Mouse (Mus musculus) heart, postnatal 25 days (tissue): Measurements from ENCODE around the gene Slc39a7. TPM values are rescaled to one million over a fixed set of nuclear protein-coding genes. Genes with fewer than 3 reads are reported as not detected.
A peak's percentile ranks its signal among the peaks of the same experiment; 100 is the strongest.
"Not testable (repeated sequence)": the region's sequence is repeated elsewhere in the genome, so short reads cannot be mapped to it uniquely, and the experiment has no call there.

ENCODE experiments used
- DNase-seq: peaks from one replicate; pipeline ENCODE4 v3.0.0; 2022; ENCODE audit warnings: low spot score
- intact Hi-C: fragments of 180-260 bp; cut with DNase I; formaldehyde crosslinking; loops from one replicate; pipeline ENCODE4 v1.15.1; 2025
- total RNA-seq, 2 experiments: library from RNA; stranded (reverse); gene quantifications; 2 replicates each; pipeline ENCODE4 v1.2.3; 2021

Gene Slc39a7
- total RNA-seq, 2 experiments from 2014 or later, result 60.4 to 61.3 TPM

DNA sequence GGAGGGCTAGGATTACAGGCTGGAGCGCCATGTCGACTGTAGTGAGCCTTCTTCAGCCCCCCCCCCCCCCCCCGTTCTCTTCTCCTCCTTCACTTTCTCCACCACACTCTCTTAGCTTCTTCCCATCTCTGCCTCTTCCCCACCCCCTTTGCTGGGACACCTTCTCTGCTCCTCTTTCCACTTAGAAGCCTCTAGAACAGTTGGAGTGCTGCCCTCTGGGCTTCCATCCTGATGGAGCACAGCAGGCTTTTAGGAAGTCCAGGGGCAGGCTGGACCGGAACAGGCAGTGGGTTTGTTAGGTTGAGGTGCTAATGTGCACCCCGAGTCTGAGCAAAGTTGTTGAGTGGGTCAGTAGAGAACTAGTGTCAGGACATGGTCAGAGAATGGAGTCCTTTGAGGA is 21.3 kb downstream of the Slc39a7 start:
- DNase-seq, result no peak
- intact Hi-C loops, result no loop called here

DNA sequence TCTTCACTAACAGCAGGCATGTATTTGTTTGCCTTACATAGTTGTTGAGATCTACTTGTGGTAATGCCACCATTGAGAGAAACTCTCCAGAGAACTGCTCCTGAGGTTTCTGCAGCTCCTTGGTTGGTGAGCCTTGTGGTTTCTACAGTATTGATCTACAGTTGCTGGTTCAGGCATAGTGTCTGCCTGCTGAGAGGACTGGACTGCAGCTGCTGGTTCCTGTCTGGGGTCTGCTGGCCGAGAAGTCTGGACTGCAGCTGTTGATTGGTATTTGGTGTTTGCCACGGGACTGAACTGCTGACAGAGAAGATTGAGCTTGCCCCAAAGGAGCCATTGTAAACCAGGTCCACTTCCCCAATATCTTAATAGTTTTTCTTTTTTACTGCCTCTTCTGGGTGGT is 24.9 kb downstream of the Slc39a7 start:
- intact Hi-C loops, result no loop called here
- no peak for DNase-seq

DNA sequence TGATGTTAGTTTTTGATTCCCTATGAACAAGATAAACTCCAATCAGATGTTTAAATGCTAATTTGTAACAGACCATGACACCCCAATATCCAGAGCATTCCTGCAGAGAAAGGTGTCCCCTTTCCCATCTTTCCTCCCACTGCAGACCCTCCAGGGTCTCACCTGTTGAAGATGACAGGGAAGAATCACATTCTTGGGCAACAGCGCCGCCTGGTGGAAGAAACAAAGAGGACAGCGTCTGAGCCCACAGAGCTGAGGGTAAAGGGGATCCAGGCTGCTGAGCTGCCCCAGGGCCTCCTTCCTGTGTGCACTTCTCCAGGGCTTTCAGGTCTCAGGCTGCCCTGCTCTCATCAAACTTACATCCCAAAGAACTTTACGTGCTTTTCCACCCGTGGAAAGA is 28.1 kb downstream of the Slc39a7 start:
- intact Hi-C loops, result no loop called here
- no peak for DNase-seq

DNA sequence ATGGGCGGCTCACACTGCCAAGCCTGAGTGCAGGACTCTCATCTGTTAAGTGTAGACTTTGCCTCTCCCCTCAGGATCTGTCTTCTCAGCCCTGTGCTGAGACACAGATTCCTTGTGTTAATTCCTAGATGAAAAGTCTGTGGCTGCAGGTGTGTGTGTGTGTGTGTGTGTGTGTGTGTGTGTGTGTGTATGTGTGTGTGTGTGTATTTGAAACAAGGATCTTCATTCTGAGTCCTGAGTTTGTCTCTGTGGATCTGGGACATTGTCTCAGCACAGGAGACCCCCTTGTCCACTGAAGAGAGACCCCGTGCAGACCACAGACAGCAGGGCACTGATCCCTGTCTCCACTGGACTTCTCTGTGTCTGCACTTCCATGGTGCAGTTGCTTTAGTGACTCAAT is 30.7 kb downstream of the Slc39a7 start:
- DNase-seq, intact Hi-C loops: not testable (repeated sequence)

DNA sequence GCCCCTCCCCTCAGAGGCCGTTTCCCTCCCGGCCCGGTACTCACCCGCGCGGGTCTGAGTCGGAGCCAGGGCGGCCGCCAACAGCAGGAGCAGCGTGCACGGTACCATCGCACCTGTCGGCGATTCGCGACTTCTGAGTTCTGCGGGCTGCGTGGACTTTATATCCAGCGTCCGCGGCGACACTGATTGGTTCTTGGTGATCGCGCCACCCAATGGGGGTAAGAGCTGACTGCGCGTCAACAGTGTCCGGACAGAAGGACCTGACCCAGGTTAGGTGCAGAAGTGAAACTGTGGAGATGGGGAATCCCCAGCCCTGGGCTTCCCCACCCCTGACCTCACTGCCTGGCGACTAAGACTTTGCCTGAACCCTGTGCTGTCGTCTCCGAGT is 31.3 kb downstream of the Slc39a7 start, which contains the start of gene H2-K1:
TSS of gene H2-K1 (minus strand) at position 198 of the 388 bp plus-strand sequence.
- peak; percentile 89 for DNase-seq
- intact Hi-C loops, result no loop called here

DNA sequence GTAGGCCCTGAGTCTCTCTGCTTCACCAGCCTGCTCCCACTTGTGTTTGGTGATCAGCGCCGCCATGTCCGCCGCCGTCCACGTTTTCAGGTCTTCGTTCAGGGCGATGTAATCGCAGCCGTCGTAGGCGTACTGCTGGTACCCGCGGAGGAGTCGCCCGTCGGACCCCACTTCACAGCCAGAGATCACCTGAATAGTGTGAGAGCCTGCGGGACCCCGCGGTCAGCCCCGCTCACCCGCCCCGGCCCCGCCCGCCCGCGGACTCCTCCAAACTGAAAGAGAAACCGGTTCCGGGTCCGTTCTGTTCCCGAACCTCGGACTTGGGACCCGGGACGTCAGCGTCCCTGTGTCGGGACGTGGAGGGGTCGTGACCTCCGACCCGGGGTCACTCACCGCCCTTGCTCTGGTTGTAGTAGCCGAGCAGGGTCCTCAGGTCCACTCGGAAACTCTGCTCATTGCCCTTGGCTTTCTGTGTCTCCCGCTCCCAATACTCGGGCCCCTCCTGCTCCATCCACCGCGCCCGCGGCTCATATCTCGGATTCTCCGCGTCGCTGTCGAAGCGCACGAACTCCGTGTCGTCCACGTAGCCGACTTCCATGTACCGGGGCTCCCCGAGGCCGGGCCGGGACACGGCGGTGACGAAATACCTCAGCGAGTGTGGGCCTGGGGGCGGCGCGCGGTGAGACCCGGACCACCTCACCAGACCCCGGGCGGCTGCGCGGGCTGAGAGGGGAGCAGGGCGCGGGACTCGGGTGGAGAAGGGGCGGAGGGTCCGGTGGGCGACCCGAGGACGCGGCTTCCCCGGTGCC is 31.9 kb downstream of the Slc39a7 start:
- no peak for DNase-seq
- intact Hi-C loops, result no loop called here

DNA sequence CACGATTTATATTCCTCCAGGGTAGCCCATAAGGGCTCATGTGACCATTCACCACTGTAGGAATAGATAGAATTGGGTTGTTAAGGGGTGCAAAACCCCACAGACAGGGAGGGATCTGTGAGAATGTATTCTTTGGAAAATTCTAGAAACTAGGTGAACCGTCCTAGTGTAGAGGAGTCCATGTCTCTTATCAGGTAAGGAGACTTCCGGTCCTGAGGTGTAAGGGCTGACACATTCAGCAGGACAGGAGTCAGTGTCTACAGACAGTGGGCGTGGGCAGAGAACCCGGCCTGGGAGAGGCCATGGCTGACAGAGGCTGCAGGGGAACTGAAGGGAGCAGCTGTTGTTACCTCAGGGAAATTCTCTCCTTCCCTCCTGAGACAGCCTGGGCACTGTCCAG is 32.8 kb downstream of the Slc39a7 start:
- intact Hi-C loops, DNase-seq: not testable (repeated sequence)

DNA sequence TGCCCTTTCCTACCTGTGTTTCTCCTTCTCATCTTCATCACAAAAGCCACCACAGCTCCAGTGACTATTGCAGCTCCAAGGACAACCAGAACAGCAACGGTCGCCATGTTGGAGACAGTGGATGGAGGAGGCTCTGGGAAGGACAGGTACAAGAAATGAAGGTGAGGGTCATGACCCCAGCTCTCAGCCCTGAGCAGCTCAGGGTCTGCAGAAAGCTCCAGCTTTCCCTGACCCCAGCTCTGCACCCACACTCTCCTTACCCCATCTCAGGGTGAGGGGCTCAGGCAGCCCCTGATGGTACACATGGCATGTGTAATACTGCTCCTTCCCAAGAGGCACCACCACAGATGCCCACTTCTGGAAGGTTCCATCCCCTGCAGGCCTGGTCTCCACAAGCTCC is 34.5 kb downstream of the Slc39a7 start:
- DNase-seq, intact Hi-C loops: not testable (repeated sequence)

DNA sequence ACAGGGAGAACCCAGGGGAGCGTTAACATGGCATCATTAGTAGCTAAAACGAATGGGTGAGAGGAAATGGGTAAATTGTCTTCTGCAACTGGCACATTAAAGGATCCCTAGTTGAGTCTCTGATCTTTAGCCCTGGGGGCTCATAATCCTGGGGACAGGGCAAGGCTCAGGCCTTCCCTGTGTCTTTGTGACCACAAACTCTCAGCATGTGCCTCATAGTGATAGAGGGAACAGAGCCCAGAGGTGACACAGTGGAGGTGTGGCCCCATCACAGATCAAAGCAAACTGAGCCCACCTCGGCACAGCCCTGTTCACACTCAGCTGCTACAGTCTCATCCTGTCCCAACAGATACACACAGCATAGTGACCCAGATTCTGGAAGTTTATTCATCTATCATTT is 35.8 kb downstream of the Slc39a7 start:
- no peak for DNase-seq
- intact Hi-C loops, result no loop called here

DNA sequence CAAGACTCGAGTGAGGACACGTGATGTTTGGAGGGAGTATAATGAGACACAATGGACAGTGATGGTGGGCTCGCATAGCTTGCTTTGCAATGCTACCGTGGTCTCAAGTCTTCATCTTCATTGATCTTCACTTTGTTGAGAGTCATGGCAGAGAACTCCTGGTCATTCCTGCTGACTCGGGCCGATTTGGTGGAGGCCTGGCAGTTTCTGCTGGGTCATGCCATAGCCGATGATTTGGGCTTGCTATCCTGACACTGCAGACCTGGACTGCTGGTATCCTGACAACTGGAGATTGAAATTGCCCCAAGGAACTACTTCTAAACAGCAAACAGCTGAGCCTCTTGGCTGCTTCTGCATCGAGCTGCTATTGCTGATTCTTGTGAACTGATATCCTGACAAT is 36.5 kb downstream of the Slc39a7 start:
- no peak for DNase-seq
- intact Hi-C loops, result no loop called here

DNA sequence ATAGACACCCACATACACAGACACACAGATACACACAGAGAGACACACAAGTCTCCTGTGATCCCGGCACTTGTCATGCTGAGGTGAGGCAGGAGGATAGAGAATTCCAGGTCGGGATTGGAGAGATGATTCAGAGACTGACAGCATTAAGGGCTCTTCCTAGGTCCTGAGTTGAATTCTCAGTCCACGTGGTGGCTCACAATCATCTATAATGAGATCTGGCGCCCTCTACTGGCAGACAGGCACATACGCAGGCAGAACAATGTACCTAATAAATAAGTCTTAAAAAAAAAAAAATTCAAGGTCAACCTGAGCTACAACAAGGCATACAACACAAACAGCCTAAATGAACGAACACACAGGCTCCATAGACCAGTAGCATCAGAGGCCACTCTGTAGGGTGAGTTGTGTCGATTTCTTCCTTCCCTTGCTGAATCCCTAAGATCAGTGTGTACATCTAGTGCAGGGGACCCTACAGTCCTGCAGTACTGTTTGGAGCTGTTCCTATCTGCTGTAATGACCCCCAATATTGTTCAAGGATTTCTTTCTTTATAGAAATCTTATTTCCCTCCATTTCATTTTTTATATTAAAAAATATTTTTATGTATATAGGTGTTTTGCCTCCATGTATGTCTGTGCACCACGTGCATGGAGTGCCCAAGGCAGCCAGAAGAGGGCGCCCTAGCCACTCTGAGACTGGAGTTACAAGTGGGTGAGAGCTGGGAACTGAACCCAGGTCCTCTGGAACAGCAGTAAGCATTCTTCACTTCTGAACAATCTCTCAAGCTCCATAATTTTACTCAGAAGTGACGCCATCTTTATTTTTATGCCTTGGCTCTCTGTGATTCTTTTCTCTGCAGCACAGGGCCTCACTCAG is 39.5 kb downstream of the Slc39a7 start:
- intact Hi-C loops, result no loop called here
- DNase-seq, result no peak

DNA sequence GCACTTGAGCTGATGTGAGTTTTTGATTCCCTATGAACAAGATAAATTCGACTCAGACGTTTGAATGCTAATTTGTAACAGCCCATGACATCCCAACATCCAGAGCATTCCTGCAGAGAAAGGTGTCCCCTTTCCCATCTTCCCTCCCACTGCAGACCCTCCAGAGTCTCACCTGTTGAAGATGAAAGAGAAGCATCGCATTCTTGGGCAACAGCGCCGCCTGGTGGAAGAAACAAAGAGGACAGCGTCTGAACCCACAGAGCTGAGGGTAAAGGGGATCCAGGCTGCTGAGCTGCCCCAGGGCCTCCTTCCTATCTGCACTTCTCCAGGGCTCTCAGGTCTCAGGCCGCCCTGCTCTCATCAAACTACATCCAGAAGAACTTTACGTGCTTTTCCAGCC is 49.3 kb downstream of the Slc39a7 start:
- intact Hi-C loops, result loop anchor here (2.0 kb wide), 1 partner anchor 13 kb away; no protein-coding TSS in a partner anchor
- DNase-seq, result not testable (repeated sequence)

DNA sequence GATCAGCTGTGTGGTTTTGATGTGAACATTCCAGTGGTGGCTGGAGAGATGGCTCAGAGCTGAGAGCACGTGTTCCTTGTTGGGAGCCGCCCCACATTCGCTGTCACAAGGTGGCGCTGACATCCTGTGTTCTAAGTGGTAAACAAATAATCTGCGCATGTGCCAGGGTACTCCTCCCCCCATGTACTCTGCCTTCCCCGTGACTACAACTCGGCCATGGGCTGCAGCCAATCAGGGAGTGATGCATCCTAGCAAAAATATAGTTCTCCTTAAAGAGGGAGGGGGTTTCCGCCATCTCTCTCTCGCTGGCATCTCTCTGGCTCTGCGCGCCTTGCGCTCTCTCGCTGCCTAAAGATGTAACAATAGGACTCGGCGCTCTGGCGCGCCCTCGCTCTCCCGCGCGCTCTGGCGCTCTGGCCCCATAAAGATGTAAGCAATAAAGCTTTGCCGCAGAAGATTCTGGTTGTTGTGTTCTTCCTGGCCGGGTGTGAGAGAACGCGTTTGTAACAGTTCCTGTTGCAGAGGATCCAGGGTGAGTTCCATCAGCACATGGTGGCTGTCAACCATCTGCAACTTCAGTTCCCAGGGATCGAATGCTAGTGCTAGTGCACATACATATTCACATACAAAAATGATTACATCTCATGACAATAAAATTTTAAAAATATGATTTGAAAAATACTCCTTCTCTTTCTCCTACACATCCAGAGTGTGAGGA is 50.1 kb downstream of the Slc39a7 start:
- peak; percentile 83 for DNase-seq
- intact Hi-C loops, result not testable (repeated sequence)

DNA sequence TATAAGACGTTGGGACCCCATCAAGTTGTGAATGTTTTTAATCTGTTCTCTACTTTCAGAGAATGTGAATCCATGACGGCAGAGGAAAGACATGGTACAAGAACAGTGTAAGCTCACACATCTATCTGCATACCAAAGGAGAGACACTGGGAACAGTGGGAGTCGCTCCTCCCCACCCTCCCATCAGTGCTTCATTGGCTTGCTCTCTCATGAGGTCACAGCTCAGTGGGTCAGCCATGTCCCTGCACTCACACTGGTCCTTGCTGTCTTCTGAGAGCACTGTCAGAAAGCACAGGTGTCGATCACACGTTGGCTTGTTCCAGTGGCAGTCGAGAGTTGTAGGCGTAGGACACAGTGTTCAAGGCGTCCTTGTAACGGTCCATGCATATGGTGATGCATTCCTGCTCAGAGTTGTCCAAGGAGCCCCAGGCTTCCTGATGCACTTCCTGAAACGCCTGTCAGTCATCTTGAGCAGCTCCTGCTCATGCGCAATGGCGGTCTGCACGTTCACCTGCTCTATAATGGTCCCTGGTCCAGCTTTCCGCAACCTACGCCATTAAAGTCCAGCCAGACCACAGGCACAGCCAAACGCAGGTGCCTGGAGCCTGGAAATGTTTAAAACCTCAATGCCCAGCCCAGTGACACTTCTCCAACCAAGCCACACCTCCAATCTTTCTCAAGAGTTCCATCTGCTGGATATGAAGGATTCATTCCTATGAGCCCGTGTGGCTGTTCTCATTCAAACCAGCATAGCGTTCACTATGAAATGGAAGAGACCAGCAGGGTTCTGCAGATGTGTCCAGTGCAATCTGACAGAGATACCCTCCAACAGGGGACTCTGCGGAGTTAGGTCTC is 51.1 kb downstream of the Slc39a7 start:
- intact Hi-C loops, result no loop called here
- no peak for DNase-seq

DNA sequence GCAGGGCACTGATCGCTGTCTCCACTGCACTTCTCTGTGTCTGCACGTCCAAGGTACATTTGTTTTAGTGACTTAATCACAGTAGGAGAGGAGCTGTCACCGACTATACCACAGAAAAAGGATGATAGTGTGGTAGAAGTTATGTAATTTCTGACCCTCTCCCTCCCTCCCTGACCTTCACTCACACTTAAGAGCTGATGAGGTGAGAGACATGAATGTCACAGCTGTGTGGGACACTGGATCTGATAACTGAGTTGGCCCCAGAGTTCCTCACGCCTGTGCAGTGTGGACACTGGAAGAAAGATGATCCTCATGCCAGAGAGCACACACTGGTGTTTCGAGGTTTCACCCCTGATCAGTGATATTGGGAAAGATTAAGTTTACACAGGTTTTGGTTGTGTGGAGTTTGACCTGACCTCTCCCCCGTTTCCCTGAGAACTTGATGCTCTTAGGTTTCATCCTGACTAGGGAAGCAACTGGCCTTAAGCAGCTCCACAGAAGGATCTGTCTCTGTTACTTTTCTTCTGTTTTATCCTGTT is 51.9 kb downstream of the Slc39a7 start:
- intact Hi-C loops, result no loop called here
- DNase-seq, result no peak

DNA sequence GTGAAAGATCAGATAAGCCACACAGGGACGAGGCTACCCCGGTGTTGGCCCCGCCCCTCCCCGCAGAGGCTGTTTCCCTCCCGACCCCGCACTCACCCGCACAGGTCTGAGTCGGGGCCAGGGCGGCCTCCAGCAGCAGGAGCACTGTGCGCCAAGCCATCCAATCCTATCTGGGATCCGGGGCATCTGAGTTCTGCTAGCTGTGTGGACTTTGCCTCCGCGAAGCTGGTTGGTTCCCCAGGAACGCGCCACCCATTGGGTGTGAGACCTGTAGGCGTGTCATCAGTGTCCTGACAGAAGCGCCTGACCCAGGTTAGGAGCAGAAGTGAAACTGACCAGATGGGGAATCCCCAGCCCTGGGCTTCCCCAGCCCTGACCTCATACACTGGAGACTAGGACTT is 52.9 kb downstream of the Slc39a7 start:
- intact Hi-C loops, result no loop called here
- peak; percentile 78 for DNase-seq
